Mouse (Mus musculus) spleen, adult 10 weeks (tissue): ENCODE data around the gene Tbx6. TPM values are rescaled to one million over a fixed set of nuclear protein-coding genes. Genes with fewer than 3 reads are reported as not detected.

Experiments
- polyA plus RNA-seq: library from polyadenylated mRNA; stranded (reverse); fragments of 350-450 nt; fragmentation: Illumina TruSeq; extraction: RNeasy Lipid Tissue Mini Kit (QIAGEN cat#74804); gene quantifications from one replicate; pipeline ENCODE4 v1.2.3, GENCODE M21; 2015; ENCODE audit warnings: low replicate concordance; ENCODE audit not compliant: insufficient read depth

Tbx6 gene
- 2.8 TPM for polyA plus RNA-seq

GRCm38 (mm10) chr7:126780971-126781635, at the start of gene Tbx6:
TSS of gene Tbx6 (plus strand) at chr7:126781483.

GRCm38 (mm10) chr7:126759050-126759671, 22.1 kb upstream of the Tbx6 start, which contains the start of gene Mapk3:
TSS of gene Mapk3 (plus strand) at chr7:126759601.

GRCm38 (mm10) chr7:126766201-126766600, 15.1 kb upstream of the Tbx6 start, which contains the start of gene Gdpd3:
TSS of gene Gdpd3 (plus strand) at chr7:126766334.

GRCm38 (mm10) chr7:126776598-126777057, 4.7 kb upstream of the Tbx6 start, which contains the start of gene Ypel3:
TSS of gene Ypel3 (plus strand) at chr7:126776955.

GRCm38 (mm10) chr7:126791851-126792720, 10.8 kb downstream of the Tbx6 start, which contains the start of gene Ppp4c:
TSS of gene Ppp4c (minus strand) at chr7:126792496.

GRCm38 (mm10) chr7:126797411-126798126, 16.3 kb downstream of the Tbx6 start, which contains the start of gene Fam57b:
TSS of gene Fam57b (plus strand) at chr7:126797668.

GRCm38 (mm10) chr7:126831539-126831938, 50.3 kb downstream of the Tbx6 start, which contains the start of gene 4930451I11Rik:
TSS of gene 4930451I11Rik (minus strand) at chr7:126831639.

Other genes with a start within 250 kb of the Tbx6 start
- gene Eif3c, start 215.1 kb upstream of the Tbx6 start, polyA plus RNA-seq: 205 TPM
- gene Apobr, start 196.5 kb upstream of the Tbx6 start, polyA plus RNA-seq: 18.4 TPM
- gene Cln3, start 195.7 kb upstream of the Tbx6 start, polyA plus RNA-seq: 40.6 TPM
- 0.33 TPM for gene Il27, start 186.5 kb upstream of the Tbx6 start, polyA plus RNA-seq
- gene Nupr1, start 150.6 kb upstream of the Tbx6 start, polyA plus RNA-seq: 26.0 TPM
- gene Sgf29, start 132.2 kb upstream of the Tbx6 start, polyA plus RNA-seq: 30.5 TPM
- 38.4 TPM for gene Sult1a1, start 105.1 kb upstream of the Tbx6 start, polyA plus RNA-seq
- 9.9 TPM for gene Bola2, start 86.1 kb upstream of the Tbx6 start, polyA plus RNA-seq
- gene Slx1b, start 85.7 kb upstream of the Tbx6 start, polyA plus RNA-seq: 7.6 TPM
- gene Coro1a, start 73.7 kb upstream of the Tbx6 start, polyA plus RNA-seq: 1,014 TPM
- gene Mapk3, start 21.9 kb upstream of the Tbx6 start, polyA plus RNA-seq: 58.8 TPM
- gene Gdpd3, start 15.1 kb upstream of the Tbx6 start, polyA plus RNA-seq: 8.9 TPM
- 121 TPM for gene Ypel3, start 4.5 kb upstream of the Tbx6 start, polyA plus RNA-seq
- gene Ppp4c, start 11.0 kb downstream of the Tbx6 start, polyA plus RNA-seq: 170 TPM
- not detected for gene Fam57b, start 16.2 kb downstream of the Tbx6 start, polyA plus RNA-seq
- gene 4930451I11Rik, start 50.2 kb downstream of the Tbx6 start, polyA plus RNA-seq: not detected
- not detected for gene Doc2a, start 65.9 kb downstream of the Tbx6 start, polyA plus RNA-seq
- gene Hirip3, start 80.5 kb downstream of the Tbx6 start, polyA plus RNA-seq: 41.1 TPM
- gene Ino80e, start 80.9 kb downstream of the Tbx6 start, polyA plus RNA-seq: 30.1 TPM
- 37.0 TPM for gene Taok2, start 103.2 kb downstream of the Tbx6 start, polyA plus RNA-seq
- gene Tmem219, start 141.4 kb downstream of the Tbx6 start, polyA plus RNA-seq: 47.9 TPM
- 13.7 TPM for gene Kctd13, start 147.4 kb downstream of the Tbx6 start, polyA plus RNA-seq
- not detected for gene Asphd1, start 168.1 kb downstream of the Tbx6 start, polyA plus RNA-seq
- gene Sez6l2, start 169.1 kb downstream of the Tbx6 start, polyA plus RNA-seq: 2.6 TPM
- 56.1 TPM for gene Cdipt, start 194.4 kb downstream of the Tbx6 start, polyA plus RNA-seq
- 2.5 TPM for gene Cdiptos, start 194.6 kb downstream of the Tbx6 start, polyA plus RNA-seq
- gene Mvp, start 233.1 kb downstream of the Tbx6 start, polyA plus RNA-seq: 13.5 TPM
- not detected for gene Pagr1b, start 235.0 kb downstream of the Tbx6 start, polyA plus RNA-seq
- 13.5 TPM for gene Pagr1a, start 235.9 kb downstream of the Tbx6 start, polyA plus RNA-seq
- gene Gm42742, start 239.6 kb downstream of the Tbx6 start, polyA plus RNA-seq: 20.9 TPM
- 3.2 TPM for gene Prrt2, start 239.7 kb downstream of the Tbx6 start, polyA plus RNA-seq
- gene Maz, start 245.6 kb downstream of the Tbx6 start, polyA plus RNA-seq: 111 TPM